Mouse (Mus musculus): ENCODE data around the gene Trem2. TPM values are rescaled to one million over a fixed set of nuclear protein-coding genes. Genes with fewer than 3 reads are reported as not detected.
"Not testable (repeated sequence)": the region's sequence is repeated elsewhere in the genome, so short reads cannot be mapped to it uniquely, and the experiment has no call there.

Trem2 gene
- polyA plus RNA-seq, 1 experiment from 2014 or later: 3.5 TPM

DNA sequence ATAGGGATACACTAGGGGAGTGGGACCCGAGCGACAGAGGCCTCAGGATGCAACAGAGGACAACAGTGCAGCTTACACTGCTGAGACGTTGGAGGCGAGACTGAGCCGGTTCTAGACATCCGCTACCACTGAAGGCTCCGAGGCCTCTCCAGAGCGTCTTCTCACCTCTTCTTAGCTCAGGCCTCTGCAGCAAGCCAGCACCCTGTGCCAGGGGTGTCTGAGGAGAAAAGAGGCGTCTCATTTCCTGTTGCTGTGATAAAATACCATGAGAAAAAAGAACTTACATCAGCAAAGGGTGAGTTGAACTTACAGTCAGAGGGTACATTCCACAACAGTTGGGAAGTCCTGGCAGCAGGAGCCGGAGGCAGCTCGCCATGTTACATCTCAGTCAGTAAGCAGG is 20.6 kb upstream of the Trem2 start:
- H3K36me3 ChIP-seq: no peaks in the 10 kb centered on the region
- no peak for ATAC-seq (ENCODE audit: low FRiP score)
- H3K9me3 ChIP-seq (replicated peaks): no peaks in the 10 kb centered on the region
- no peak overlapping the region for H3K27ac ChIP-seq
- no peaks in the 10 kb centered on the region for H3K4me1 ChIP-seq
- H3K9ac ChIP-seq: no peak overlapping the region
- H3K4me3 ChIP-seq: no peak overlapping the region
- H3K4me2 ChIP-seq (replicated peaks): no peak overlapping the region
- H3K27me3 ChIP-seq: no peaks in the 10 kb centered on the region
- WGBS: 89% methylated on average over 11 of the region's 11 CpGs

DNA sequence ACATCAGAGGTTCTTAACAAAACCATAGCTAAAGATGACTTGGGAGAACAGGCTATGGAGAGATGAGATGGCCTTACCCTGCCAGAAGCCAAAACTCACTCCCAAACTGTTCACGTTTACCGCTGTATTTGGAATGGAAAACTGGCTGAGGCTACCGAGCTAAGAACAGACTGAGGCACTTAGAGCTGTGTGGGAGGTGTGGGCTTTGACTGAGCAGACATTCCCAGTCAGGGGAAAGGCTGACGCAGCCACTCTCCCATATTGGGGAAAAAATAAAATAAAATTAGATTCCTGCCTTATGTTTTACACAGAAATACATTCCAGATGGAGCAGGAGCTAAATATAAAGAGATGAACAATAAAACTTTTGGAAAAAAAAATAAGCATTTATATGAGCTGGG is 19.5 kb upstream of the Trem2 start:
- no peak for ATAC-seq (ENCODE audit: low FRiP score)
- H3K27ac ChIP-seq: no peak overlapping the region
- no peaks in the 10 kb centered on the region for H3K4me1 ChIP-seq
- H3K4me3 ChIP-seq: no peak overlapping the region
- no peak overlapping the region for H3K4me2 ChIP-seq (replicated peaks)
- no peaks in the 10 kb centered on the region for H3K36me3 ChIP-seq
- H3K9ac ChIP-seq: no peak overlapping the region
- no peaks in the 10 kb centered on the region for H3K9me3 ChIP-seq (replicated peaks)
- whole genome bisulfite sequencing: 79% methylated on average over 4 of the region's 4 CpGs
- no peaks in the 10 kb centered on the region for H3K27me3 ChIP-seq

DNA sequence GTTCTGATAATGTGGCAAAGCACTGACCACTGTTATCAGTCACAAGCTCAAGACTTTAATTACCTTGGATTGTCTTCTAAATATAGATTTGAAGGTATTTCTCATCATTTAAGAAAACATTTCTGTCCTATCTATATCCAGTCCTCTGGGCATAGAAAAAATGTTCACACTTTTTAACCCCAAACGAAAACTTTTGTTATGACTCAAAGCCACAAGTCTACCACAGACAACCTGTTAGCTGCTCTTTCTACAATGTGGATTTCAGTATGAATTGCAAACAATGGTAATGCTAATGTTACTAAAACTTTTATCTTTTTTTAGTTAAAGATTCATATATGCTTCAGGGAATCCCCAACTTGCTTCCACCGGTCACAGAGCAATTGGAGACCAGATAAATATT is 13.7 kb upstream of the Trem2 start:
- ATAC-seq (ENCODE audit: low FRiP score): no peak
- 86% methylated on average over 2 of the region's 2 CpGs for WGBS
- no peak overlapping the region for H3K9ac ChIP-seq

DNA sequence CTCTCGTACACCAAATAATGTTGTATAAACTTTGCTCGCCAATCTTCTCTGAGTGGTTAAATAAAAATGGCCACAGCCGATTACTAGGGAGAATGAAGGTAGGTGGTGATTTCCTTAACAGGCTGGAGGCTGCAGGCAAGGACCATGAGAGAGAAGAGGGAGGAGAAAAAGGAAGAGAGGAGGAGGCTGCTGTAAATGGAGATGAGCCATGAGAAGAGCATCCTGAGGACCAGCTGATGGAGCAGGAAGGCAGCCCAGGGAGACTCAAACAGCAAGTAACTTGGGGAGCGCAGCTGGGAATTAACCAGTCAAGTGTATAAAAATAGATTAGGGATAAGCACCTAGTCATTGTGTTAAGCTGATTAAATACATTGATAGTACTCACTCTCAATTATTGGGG is 12.0 kb upstream of the Trem2 start:
- no peaks in the 10 kb centered on the region for H3K36me3 ChIP-seq
- H3K4me1 ChIP-seq: no peaks in the 10 kb centered on the region
- H3K9ac ChIP-seq: no peak overlapping the region
- H3K27ac ChIP-seq: no peak overlapping the region
- no peaks in the 10 kb centered on the region for H3K27me3 ChIP-seq
- H3K4me3 ChIP-seq: no peak overlapping the region
- H3K4me2 ChIP-seq (replicated peaks): no peak overlapping the region
- 94% methylated on average over 4 of the region's 4 CpGs for WGBS
- ATAC-seq (ENCODE audit: low FRiP score): no peak
- no peaks in the 10 kb centered on the region for H3K9me3 ChIP-seq (replicated peaks)

More for the DNA sequence above, 13.7 kb upstream of the Trem2 start:
- Histone ChIP-seq H3K4me1 (no peaks in the 10 kb centered on the region), H3K9me3 (replicated peaks) (no peaks in the 10 kb centered on the region), H3K27me3 (no peaks in the 10 kb centered on the region), H3K4me3 (no peak overlapping the region), H3K27ac (no peak overlapping the region), H3K36me3 (no peaks in the 10 kb centered on the region), H3K4me2 (replicated peaks) (no peak overlapping the region)

DNA sequence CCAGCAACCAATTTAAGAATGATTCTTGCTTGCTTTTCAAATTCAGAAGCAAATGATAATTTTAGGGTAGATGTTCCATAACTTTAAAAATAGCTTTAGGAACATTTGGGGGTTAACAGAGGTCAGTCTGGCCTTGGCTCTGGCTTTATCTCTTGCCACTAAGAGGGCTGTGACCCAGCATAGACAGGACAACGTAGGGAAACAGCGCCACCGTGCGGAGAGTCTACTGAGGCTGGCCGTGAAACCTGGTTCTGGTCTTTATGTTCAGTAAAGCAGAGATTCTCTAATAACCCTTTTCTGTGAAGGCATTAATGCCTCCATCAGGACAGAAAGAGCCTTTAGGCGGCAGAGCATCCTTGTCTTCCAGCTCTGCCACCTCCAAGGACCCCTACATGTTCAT is 9.3 kb upstream of the Trem2 start:
- Histone ChIP-seq H3K36me3 (no peaks in the 10 kb centered on the region), H3K9ac (no peak overlapping the region), H3K4me2 (replicated peaks) (no peak overlapping the region), H3K9me3 (replicated peaks) (no peaks in the 10 kb centered on the region), H3K4me1 (no peaks in the 10 kb centered on the region), H3K27me3 (no peaks in the 10 kb centered on the region), H3K4me3 (no peak overlapping the region), H3K27ac (no peak overlapping the region)
- ATAC-seq (ENCODE audit: low FRiP score): no peak
- WGBS: 5% methylated on average over 6 of the region's 6 CpGs

DNA sequence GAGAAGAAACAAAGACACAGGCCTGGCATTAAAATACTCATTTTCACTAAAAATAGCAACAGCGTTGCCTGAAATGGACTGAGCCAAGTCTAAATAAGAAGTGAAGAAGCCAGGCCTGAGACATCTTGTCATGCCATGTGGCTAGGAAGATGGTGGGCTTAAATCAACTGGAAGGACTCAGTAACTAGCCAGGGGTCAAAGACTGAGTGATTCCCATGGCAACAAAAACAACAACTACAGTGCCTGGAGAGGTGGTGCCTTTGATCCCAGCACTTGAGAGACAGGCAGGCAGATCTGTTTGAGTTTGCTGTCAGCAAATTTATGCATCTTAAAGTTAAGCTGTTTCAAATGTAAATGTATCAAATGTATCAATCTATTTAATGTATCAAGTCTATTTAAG is 5.9 kb upstream of the Trem2 start:
- Histone ChIP-seq H3K9me3 (replicated peaks) (no peaks in the 10 kb centered on the region), H3K36me3 (no peaks in the 10 kb centered on the region), H3K4me2 (replicated peaks) (no peak overlapping the region), H3K9ac (no peak overlapping the region), H3K4me3 (no peak overlapping the region), H3K4me1 (no peaks in the 10 kb centered on the region), H3K27ac (no peak overlapping the region), H3K27me3 (no peaks in the 10 kb centered on the region)
- 93% methylated on average over 1 of the region's 1 CpGs for WGBS
- ATAC-seq (ENCODE audit: low FRiP score): no peak

DNA sequence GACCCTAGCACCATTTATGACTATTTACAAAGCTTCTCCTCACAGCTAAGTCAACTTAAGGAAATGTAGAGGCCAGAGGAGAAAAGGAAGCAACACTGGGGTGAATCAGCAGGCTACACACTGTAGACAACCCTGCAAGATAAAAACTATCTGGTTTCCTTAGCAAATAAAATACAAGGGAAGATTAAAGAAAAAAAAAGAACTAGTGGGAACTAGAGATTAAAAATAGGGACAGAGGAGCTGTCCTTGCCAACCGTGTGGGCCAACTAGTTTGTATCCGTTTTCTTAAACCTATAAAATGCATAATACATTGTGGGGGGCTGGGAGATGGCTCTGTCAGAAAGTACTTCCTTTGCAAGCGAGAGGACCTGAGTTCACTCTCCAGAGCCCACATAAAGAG is 4.3 kb upstream of the Trem2 start:
- no peak for ATAC-seq (ENCODE audit: low FRiP score)
- no peaks in the 10 kb centered on the region for H3K4me1 ChIP-seq
- no peaks in the 10 kb centered on the region for H3K36me3 ChIP-seq
- no peak overlapping the region for H3K4me3 ChIP-seq
- H3K9ac ChIP-seq: no peak overlapping the region
- no peaks in the 10 kb centered on the region for H3K9me3 ChIP-seq (replicated peaks)
- no peak overlapping the region for H3K27ac ChIP-seq
- H3K4me2 ChIP-seq (replicated peaks): no peak overlapping the region
- H3K27me3 ChIP-seq: no peaks in the 10 kb centered on the region
- WGBS: 84% methylated on average over 3 of the region's 3 CpGs

DNA sequence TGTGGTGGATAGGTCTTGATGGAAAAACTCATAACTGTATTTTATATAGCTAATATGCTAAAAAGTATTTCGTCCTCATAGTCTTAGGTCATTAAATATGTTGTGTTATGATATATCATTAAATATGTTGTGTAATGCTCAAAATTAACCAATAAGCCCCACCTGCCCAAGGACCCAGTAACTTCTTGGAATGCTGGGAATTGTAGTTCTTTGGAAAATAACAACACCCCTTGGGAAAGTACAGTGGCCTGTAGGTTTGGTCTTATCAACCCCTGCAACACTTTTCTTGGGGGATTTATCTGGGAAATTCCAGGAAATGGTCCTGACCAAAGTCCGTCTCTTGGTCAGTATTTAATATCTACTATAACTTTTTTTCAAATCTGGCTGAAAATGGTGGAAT is 3.1 kb upstream of the Trem2 start:
- Histone ChIP-seq H3K27me3 (no peaks in the 10 kb centered on the region), H3K27ac (no peak overlapping the region), H3K4me3 (no peak overlapping the region), H3K9me3 (replicated peaks) (no peaks in the 10 kb centered on the region), H3K9ac (no peak overlapping the region), H3K36me3 (no peaks in the 10 kb centered on the region), H3K4me2 (replicated peaks) (no peak overlapping the region), H3K4me1 (no peaks in the 10 kb centered on the region)
- 92% methylated on average over 2 of the region's 2 CpGs for WGBS
- ATAC-seq (ENCODE audit: low FRiP score): no peak

DNA sequence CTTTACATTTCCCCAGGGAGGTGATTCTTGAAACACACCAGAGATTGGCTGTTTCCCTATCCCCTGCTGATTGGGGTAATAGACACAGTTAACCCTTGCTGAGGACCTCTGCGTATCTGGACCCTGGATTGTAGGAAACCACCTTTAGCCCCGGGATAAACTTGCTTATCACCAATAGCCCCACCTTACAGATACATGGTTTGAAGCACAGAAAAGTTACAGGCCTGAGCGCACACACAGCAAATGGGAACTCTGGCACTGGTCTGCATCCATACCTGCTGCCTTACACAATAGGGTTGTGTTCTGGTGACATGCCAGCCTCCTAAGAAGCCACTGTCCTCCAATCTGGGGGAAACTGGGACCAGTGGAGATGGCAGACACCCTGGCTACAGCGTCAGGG is 377 bp upstream of the Trem2 start:
- Histone ChIP-seq H3K4me3 (no peak overlapping the region), H3K9me3 (replicated peaks) (no peaks in the 10 kb centered on the region), H3K27ac (no peak overlapping the region), H3K4me2 (replicated peaks) (no peak overlapping the region), H3K36me3 (no peaks in the 10 kb centered on the region), H3K4me1 (no peaks in the 10 kb centered on the region), H3K27me3 (no peaks in the 10 kb centered on the region), H3K9ac (no peak overlapping the region)
- ATAC-seq (ENCODE audit: low FRiP score): no peak
- WGBS: 89% methylated on average over 4 of the region's 4 CpGs

DNA sequence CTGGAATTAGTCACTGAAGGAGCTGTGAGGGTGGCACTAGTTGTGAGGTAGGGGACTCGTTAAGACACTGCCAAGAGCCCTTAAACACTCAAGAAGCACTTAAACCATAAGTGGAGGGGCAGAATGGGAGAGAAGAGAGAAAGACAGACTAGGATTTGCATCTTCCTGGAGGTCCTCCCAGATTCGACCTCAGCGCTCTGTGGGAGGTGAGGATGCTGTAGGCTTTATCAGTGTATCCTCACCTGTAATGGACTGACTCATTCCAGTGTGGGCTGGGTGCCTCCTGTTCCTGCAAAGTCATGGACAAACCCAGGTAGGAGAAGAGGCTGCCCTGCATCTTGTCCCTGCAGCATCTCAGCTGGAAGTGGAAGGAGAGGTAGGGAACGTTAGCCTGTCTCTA is 633 bp downstream of the Trem2 start:
- H3K4me1 ChIP-seq: no peaks in the 10 kb centered on the region
- no peaks in the 10 kb centered on the region for H3K36me3 ChIP-seq
- no peak overlapping the region for H3K4me2 ChIP-seq (replicated peaks)
- no peak overlapping the region for H3K9ac ChIP-seq
- WGBS: 72% methylated on average over 4 of the region's 4 CpGs
- H3K4me3 ChIP-seq: no peak overlapping the region
- no peaks in the 10 kb centered on the region for H3K9me3 ChIP-seq (replicated peaks)
- no peak for ATAC-seq (ENCODE audit: low FRiP score)
- no peak overlapping the region for H3K27ac ChIP-seq
- H3K27me3 ChIP-seq: no peaks in the 10 kb centered on the region

DNA sequence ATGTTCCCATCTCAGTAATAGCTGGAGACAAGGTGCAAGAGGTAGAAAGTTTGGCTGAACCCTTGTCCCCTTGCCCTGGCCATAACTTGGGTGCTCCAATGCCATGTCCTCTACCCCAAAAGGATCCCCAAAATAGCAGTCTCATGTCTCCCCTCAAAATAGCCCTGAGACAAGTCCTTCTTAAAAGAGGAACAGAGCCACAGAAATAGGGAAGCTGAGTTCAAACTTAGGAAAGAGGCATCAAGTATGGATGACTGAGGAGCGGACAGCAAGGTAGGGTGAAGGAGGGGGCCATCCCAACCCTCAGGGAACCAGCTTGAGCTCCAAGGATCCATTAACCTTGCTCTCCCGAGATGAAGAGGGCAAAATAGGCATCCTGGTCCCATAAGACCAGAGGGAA is 1.1 kb downstream of the Trem2 start:
- ATAC-seq (ENCODE audit: low FRiP score): no peak
- Histone ChIP-seq H3K27me3 (no peaks in the 10 kb centered on the region), H3K9me3 (replicated peaks) (no peaks in the 10 kb centered on the region), H3K4me3 (no peak overlapping the region), H3K4me2 (replicated peaks) (no peak overlapping the region), H3K9ac (no peak overlapping the region), H3K36me3 (no peaks in the 10 kb centered on the region), H3K4me1 (no peaks in the 10 kb centered on the region), H3K27ac (no peak overlapping the region)
- 73% methylated on average over 2 of the region's 2 CpGs for WGBS

DNA sequence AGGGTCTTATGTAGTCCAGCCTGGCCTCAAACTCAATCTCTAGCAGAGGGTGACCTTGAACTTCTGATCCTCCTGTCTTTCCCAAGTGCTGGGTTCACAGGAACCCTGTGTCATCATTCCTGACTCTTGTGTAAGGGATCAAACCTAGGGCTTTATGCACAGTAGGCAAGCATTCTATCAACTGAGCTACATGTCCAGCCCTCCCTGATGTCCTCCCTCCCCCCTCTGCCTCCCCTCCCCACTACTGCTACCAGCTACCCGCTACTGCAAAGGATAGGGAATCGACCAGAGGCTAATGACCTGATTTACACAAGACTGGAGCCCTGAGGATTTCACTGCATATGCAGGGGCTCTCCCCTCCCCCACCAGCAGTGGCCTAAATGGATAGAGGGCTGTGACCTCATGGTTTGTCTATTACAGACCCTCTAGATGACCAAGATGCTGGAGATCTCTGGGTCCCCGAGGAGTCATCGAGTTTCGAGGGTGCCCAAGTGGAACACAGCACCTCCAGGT is 4.5 kb downstream of the Trem2 start:
- 71% methylated on average over 5 of the region's 5 CpGs for WGBS
- ATAC-seq (ENCODE audit: low FRiP score): no peak
- Histone ChIP-seq H3K9ac (no peak overlapping the region), H3K36me3 (no peaks in the 10 kb centered on the region), H3K27me3 (no peaks in the 10 kb centered on the region; the same call in 1 of the 2 replicates), H3K4me2 (replicated peaks) (no peak overlapping the region), H3K9me3 (replicated peaks) (no peaks in the 10 kb centered on the region), H3K4me1 (no peaks in the 10 kb centered on the region), H3K4me3 (no peak overlapping the region), H3K27ac (no peak overlapping the region)

DNA sequence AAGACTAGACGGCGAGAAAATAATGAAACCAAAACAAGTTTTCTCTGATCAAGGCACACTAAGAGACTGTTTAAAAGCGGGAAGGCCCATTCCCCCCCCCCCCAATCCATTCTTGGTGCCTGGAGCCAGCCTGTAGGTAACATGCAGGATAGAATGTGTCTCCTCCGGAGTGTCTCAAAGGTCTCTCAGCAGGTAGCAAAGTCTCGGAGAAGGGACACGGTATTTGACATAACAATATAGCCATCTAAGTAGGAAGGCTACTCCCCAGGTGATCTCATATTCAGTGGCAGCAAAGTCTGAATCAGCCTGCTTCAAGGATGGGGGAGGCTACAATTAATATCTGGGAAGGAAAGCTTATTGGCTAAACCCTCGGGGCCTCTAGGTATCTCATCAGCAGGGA is 6.8 kb downstream of the Trem2 start:
- H3K4me3 ChIP-seq; H3K36me3 ChIP-seq; H3K27ac ChIP-seq; H3K4me2 ChIP-seq (replicated peaks); H3K9ac ChIP-seq; ATAC-seq (ENCODE audit: low FRiP score); H3K27me3 ChIP-seq; H3K4me1 ChIP-seq; H3K9me3 ChIP-seq (replicated peaks): not testable (repeated sequence)
- 65% methylated on average over 7 of the region's 7 CpGs for WGBS

DNA sequence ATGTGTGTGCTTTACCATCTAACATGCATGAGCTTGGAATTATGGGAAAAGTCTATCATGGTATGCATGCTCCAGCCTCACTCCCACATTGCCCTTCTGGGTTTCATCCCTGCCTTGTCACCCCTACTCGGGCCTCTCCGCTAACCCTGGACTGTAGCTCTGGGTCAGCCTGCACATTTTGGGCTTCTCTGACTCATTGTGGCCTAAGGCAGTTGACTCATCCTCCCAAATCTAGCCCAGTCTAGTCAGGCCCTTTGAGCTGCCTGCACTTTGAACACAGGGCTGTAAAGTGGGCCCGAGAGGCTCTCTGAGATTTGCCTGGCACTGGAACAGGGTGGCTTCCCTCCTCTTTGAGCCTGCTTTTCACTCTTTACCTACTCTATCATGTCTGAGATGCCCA is 9.6 kb downstream of the Trem2 start:
- Histone ChIP-seq H3K9me3 (replicated peaks) (no peaks in the 10 kb centered on the region), H3K4me3 (no peak overlapping the region), H3K9ac (no peak overlapping the region), H3K4me2 (replicated peaks) (no peak overlapping the region), H3K27me3 (no peaks in the 10 kb centered on the region; the same call in 1 of the 2 replicates), H3K36me3 (no peaks in the 10 kb centered on the region), H3K27ac (no peak overlapping the region), H3K4me1 (no peaks in the 10 kb centered on the region)
- ATAC-seq (ENCODE audit: low FRiP score): no peak
- WGBS: 91% methylated on average over 3 of the region's 3 CpGs

Measured in hindbrain, embryonic 12.5 days (tissue).